Mouse (Mus musculus): ENCODE measurements around the gene Slc40a1. TPM values are rescaled to one million over a fixed set of nuclear protein-coding genes. Genes with fewer than 3 reads are reported as not detected.

The Slc40a1 gene
- total and polyA plus RNA-seq, 2 experiments from 2014 or later, result 12.9 to 24.8 TPM

DNA sequence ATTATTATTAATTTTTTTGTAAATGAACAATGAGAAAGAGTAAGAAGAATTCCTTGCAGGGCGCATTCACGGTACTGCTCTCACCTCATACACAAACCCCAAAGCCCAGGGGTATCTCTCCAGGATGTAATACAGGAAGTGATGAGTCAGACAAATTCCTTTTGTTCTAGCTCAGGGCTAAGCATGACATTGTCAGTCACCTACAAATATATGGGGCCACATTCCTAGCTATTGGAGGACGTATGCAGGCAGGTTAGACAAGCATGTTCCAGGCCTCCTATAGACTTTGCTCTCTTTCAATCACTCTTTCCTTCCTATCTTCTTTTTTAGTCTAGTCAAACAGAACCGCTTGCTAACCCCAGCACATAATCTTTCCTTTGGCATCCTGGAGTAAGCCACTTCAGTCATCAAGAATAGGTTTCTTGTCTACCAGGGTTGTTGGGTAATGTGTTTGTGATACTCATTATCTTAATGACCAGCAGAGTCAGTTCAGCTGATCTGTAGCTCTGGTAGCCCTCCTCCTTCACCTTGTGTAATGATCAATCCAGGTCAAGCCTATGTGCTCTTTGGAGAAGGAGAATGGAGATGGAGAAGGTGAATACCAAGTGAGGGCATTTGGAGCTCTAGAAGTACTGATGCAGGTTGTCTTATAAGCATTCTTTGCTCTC, 9.1 kb downstream of the Slc40a1 start:
- no peak overlapping the region for H3K4me2 ChIP-seq (ENCODE audit: low read depth, low read length, poor library complexity, severe bottlenecking)
- TF ChIP-seq CTCF (IDR thresholded peaks at IDR 0.05), result no peak
- H3K9ac ChIP-seq (replicated peaks; ENCODE audit: low read length, poor library complexity, severe bottlenecking), result no peak overlapping the region
- ATAC-seq (ENCODE audit: low FRiP score), result no peak
- no peak overlapping the region for H3K27ac ChIP-seq (ENCODE audit: low read depth, low read length)
- 91% methylated on average over 4 of the region's 4 CpGs for WGBS
- H3K27me3 ChIP-seq (ENCODE audit: insufficient read depth, low read length), result no peaks in the 10 kb centered on the region
- H3K4me1 ChIP-seq (ENCODE audit: insufficient read depth, low read length), result no peaks in the 10 kb centered on the region
- no peaks in the 10 kb centered on the region for H3K36me3 ChIP-seq (ENCODE audit: insufficient read depth, low read length)
- DNase-seq (ENCODE audit: low spot score), result no peak
- no peak overlapping the region for H3K4me3 ChIP-seq (ENCODE audit: low read depth, low read length)
- H3K9me3 ChIP-seq (ENCODE audit: low read length), result no peaks in the 10 kb centered on the region

DNA sequence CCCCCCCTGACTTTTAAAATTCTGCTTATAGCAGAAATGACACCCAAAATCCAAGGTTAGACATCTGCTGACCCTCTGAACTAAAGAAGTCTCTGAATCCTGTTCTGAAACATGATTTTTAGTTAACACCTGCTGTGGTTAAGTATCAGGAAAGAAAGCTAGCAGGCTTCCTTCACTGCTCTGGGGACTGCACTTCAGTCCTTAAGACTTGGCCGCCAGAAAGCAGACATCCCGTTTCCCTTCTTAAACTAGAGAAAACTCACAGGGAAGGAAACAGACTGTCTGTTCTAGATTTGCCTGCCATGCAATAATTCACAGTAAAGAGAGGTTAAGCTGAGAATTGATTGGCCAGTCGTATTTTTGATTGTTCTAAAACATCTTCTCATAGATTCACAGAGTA, 10.1 kb downstream of the Slc40a1 start:
- ATAC-seq (ENCODE audit: low FRiP score) (no peak), DNase-seq (ENCODE audit: low spot score) (no peak)
- H3K36me3 ChIP-seq (ENCODE audit: insufficient read depth, low read length), result no peaks in the 10 kb centered on the region
- H3K4me3 ChIP-seq (ENCODE audit: low read depth, low read length), result no peak overlapping the region
- H3K4me1 ChIP-seq (ENCODE audit: insufficient read depth, low read length), result no peaks in the 10 kb centered on the region
- WGBS, result 85% methylated on average over 3 of the region's 3 CpGs
- H3K9me3 ChIP-seq (ENCODE audit: low read length), result no peaks in the 10 kb centered on the region
- no peak overlapping the region for H3K27ac ChIP-seq (ENCODE audit: low read depth, low read length)
- no peaks in the 10 kb centered on the region for H3K27me3 ChIP-seq (ENCODE audit: insufficient read depth, low read length)
- H3K4me2 ChIP-seq (ENCODE audit: low read depth, low read length, poor library complexity, severe bottlenecking), result no peak overlapping the region
- no peak overlapping the region for H3K9ac ChIP-seq (replicated peaks; ENCODE audit: low read length, poor library complexity, severe bottlenecking)
- TF ChIP-seq CTCF (IDR thresholded peaks at IDR 0.05), result no peak

DNA sequence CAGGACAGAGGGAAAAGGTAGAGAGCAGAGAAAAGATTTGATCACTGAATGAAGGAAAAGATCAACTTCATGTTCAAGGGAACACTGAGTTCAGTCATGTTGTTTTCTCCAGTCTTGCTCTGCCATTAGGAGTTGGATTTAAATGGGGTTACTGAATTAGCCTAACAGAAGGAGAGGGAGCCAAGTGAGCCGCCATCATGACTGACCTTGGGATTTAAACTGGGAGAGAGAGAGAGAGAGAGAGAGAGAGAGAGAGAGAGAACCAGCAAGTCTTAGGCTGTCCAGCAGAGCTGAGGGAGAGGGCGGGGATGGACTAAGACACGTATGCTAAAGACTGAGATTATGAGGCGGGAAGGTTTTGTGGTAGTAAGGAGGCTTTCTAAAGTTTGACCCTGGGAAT, 12.1 kb downstream of the Slc40a1 start:
- Histone ChIP-seq H3K4me3 (ENCODE audit: low read depth, low read length) (no peak overlapping the region), H3K27ac (ENCODE audit: low read depth, low read length) (no peak overlapping the region), H3K4me1 (ENCODE audit: insufficient read depth, low read length) (no peaks in the 10 kb centered on the region), H3K9ac (replicated peaks; ENCODE audit: low read length, poor library complexity, severe bottlenecking) (no peak overlapping the region), H3K9me3 (ENCODE audit: low read length) (no peaks in the 10 kb centered on the region), H3K27me3 (ENCODE audit: insufficient read depth, low read length) (no peaks in the 10 kb centered on the region), H3K4me2 (ENCODE audit: low read depth, low read length, poor library complexity, severe bottlenecking) (no peak overlapping the region), H3K36me3 (ENCODE audit: insufficient read depth, low read length) (no peaks in the 10 kb centered on the region)
- WGBS, result 89% methylated on average over 4 of the region's 4 CpGs
- DNase-seq (ENCODE audit: low spot score), result no peak
- ATAC-seq (ENCODE audit: low FRiP score), result no peak
- TF ChIP-seq CTCF (IDR thresholded peaks at IDR 0.05), result no peak

DNA sequence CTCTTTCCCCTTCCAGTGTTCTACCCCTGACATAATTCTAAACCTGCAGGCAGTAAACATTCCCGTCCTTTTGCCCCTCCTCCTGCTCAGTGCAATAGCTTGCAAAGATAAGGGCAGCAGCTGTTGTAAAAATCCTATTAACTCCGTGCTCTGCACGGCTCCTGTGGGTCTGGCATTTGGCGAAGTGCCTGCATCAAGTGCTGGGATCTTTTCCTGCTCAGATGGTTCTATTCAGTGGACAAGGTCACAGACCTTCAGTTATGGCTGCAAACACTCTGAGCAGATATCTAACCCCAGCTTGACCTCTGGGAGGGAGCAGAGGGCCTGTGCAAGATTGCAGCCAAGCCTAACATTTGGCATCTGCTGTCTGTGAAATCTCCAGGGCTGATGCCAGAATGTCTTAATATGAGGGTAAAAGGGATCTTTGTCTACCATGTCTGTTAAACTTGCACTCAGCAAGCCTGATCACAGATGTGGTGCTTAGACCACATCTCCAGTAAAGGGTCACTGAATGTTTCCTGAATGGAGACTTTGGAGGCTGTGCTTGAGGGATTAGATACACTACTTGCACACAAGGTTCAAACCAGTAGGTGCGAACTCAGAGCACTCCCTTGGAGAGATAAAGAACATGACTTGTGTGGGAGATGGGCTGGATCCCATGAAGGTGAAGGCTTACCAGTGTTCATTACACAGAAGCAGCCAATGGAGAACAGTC, 21.1 kb downstream of the Slc40a1 start:
- Histone ChIP-seq H3K4me1 (ENCODE audit: insufficient read depth, low read length) (0 out of 2 replicates have a peak, but pooled peaks cover 4% of the 10 kb centered on the region), H3K9ac (replicated peaks; ENCODE audit: low read length, poor library complexity, severe bottlenecking) (no peak overlapping the region), H3K27ac (ENCODE audit: low read depth, low read length) (no peak overlapping the region), H3K9me3 (ENCODE audit: low read length) (no peaks in the 10 kb centered on the region), H3K27me3 (ENCODE audit: insufficient read depth, low read length) (no peaks in the 10 kb centered on the region), H3K36me3 (ENCODE audit: insufficient read depth, low read length) (no peaks in the 10 kb centered on the region), H3K4me3 (ENCODE audit: low read depth, low read length) (no peak overlapping the region), H3K4me2 (ENCODE audit: low read depth, low read length, poor library complexity, severe bottlenecking) (no peak overlapping the region)
- ATAC-seq (ENCODE audit: low FRiP score) (peak; percentile 66; the same call in 1 of the 2 replicates), DNase-seq (ENCODE audit: low spot score) (peak; percentile 76)
- WGBS, result 14% methylated on average over 5 of the region's 5 CpGs
- TF ChIP-seq CTCF (IDR thresholded peaks at IDR 0.05), result no peak

DNA sequence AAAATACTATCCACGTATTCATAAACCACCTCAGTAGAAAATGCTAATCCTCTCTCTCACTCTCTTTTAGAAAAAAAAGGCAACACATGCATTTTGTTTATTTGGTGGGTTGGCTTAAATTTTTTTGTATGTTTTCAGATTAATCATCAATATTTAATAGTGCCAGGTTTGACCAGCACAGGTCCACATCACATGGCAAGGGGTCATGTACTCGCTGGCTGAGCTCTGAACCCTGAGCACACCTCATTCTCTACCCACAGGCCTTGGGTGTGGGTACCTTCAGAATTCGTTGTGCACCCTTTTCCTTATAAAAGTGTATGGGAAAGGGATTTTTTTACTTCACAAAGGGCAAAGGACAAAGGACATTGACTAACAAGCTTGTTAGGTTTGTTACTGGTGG, 22.2 kb downstream of the Slc40a1 start:
- H3K4me3 ChIP-seq (ENCODE audit: low read depth, low read length), result no peak overlapping the region
- DNase-seq (ENCODE audit: low spot score), result no peak
- H3K9ac ChIP-seq (replicated peaks; ENCODE audit: low read length, poor library complexity, severe bottlenecking), result no peak overlapping the region
- H3K27ac ChIP-seq (ENCODE audit: low read depth, low read length), result no peak overlapping the region
- 0 out of 2 replicates have a peak, but pooled peaks cover 4% of the 10 kb centered on the region for H3K4me1 ChIP-seq (ENCODE audit: insufficient read depth, low read length)
- H3K4me2 ChIP-seq (ENCODE audit: low read depth, low read length, poor library complexity, severe bottlenecking), result no peak overlapping the region
- no peaks in the 10 kb centered on the region for H3K27me3 ChIP-seq (ENCODE audit: insufficient read depth, low read length)
- no peak for TF ChIP-seq CTCF (IDR thresholded peaks at IDR 0.05)
- ATAC-seq (ENCODE audit: low FRiP score), result no peak
- WGBS, result 77% methylated on average over 3 of the region's 3 CpGs
- H3K36me3 ChIP-seq (ENCODE audit: insufficient read depth, low read length), result no peaks in the 10 kb centered on the region
- no peaks in the 10 kb centered on the region for H3K9me3 ChIP-seq (ENCODE audit: low read length)

DNA sequence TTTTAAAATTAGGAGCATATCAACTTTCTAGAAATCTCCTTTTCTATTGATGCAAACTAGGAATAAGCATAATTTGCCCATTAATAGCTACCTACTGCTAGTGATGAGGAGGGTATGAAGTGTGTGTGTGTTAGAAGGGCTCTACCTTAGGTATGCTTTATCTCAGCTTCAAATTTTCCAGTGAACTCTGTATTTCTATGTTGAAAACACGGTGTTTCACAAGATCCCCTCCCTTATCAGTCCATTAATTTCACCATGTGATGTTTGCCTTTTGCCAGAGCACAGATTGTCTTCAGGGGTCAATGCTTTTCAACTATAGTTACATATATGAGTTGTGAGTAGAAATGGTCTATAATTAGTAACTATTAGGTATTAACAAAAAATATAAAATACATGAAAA, 28.3 kb downstream of the Slc40a1 start:
- Histone ChIP-seq H3K27me3 (ENCODE audit: insufficient read depth, low read length) (no peaks in the 10 kb centered on the region), H3K4me3 (ENCODE audit: low read depth, low read length) (no peak overlapping the region), H3K9ac (replicated peaks; ENCODE audit: low read length, poor library complexity, severe bottlenecking) (no peak overlapping the region), H3K4me1 (ENCODE audit: insufficient read depth, low read length) (no peaks in the 10 kb centered on the region), H3K36me3 (ENCODE audit: insufficient read depth, low read length) (no peaks in the 10 kb centered on the region), H3K9me3 (ENCODE audit: low read length) (no peaks in the 10 kb centered on the region), H3K4me2 (ENCODE audit: low read depth, low read length, poor library complexity, severe bottlenecking) (no peak overlapping the region), H3K27ac (ENCODE audit: low read depth, low read length) (no peak overlapping the region)
- WGBS, result 55% methylated on average over 1 of the region's 1 CpGs
- ATAC-seq (ENCODE audit: low FRiP score), result no peak
- no peak for DNase-seq (ENCODE audit: low spot score)
- TF ChIP-seq CTCF (IDR thresholded peaks at IDR 0.05), result no peak

Data from midbrain, postnatal 0 days (tissue).